Comparison of ENCODE assay signal across 20 mouse cellular contexts in genomic region chr15:97009271-97009670, GRCm38 (mm10). TPM values are rescaled to one million over a fixed set of nuclear protein-coding genes. Genes with fewer than 3 reads are reported as not detected.
"Had no signal": no experiment of that assay in that cellular context is flagged by ENCODE, and none has a peak within 500 bp of the region (broad histone marks: within the 10 kb centered on the region; RNA-seq: fewer than 3 reads in every experiment).

No protein-coding gene starts in this region.

- H3K4me1 ChIP-seq: midbrain, embryonic 12.5 days; neural tube, embryonic 13.5 days; neural tube, embryonic 15.5 days had no signal

- H3K27me3 ChIP-seq: midbrain, embryonic 12.5 days; neural tube, embryonic 13.5 days; neural tube, embryonic 15.5 days had no signal

- H3K9me3 ChIP-seq: midbrain, embryonic 12.5 days; neural tube, embryonic 13.5 days; neural tube, embryonic 15.5 days had no signal

- ATAC-seq: midbrain, embryonic 16.5 days had no signal

- H3K27ac ChIP-seq: midbrain, embryonic 12.5 days; neural tube, embryonic 13.5 days; neural tube, embryonic 15.5 days had no signal

- H3K36me3 ChIP-seq: midbrain, embryonic 12.5 days; neural tube, embryonic 13.5 days; neural tube, embryonic 15.5 days had no signal

- H3K9ac ChIP-seq: lung, embryonic 14.5 days; midbrain, embryonic 12.5 days; neural tube, embryonic 13.5 days; neural tube, embryonic 15.5 days had no signal

- DNase-seq: lung, adult 18-20 months; lung, postnatal 10 days; lung, postnatal 4 days; midbrain, embryonic 14.5 days; retina, postnatal 1 day; right cerebral cortex, adult 18-20 months; right cerebral cortex, postnatal 25 days; right cerebral cortex, postnatal 4 days; spleen, adult 18-20 months; thymus, adult 18-20 months; thymus, postnatal 14 days; thymus, postnatal 36 days had no signal

- H3K4me2 ChIP-seq: lung, embryonic 14.5 days; midbrain, embryonic 12.5 days; neural tube, embryonic 13.5 days; neural tube, embryonic 15.5 days had no signal

- H3K4me3 ChIP-seq: midbrain, embryonic 12.5 days; myocyte; neural tube, embryonic 13.5 days; neural tube, embryonic 15.5 days had no signal

RNA-seq across cellular contexts. Expression of gene Slc38a4, which starts 46.5 kb away (rescaled TPM):
- total RNA-seq: megakaryocyte, adult 5-6 weeks; megakaryocyte-erythroid progenitor cell, adult 5-6 weeks had no signal
